Mouse (Mus musculus) adrenal gland, postnatal 14 days (tissue): ENCODE results near the gene Sh3pxd2b. TPM values are rescaled to one million over a fixed set of nuclear protein-coding genes. Genes with fewer than 3 reads are reported as not detected.

Experiments
- DNase-seq: peaks from one replicate; pipeline ENCODE4 v3.0.0; 2021; ENCODE audit warnings: mixed read lengths
- total RNA-seq: library from RNA; stranded (reverse); gene quantifications from 2 replicates; pipeline ENCODE4 v1.2.3, GENCODE M21; 2021

Gene Sh3pxd2b
- total RNA-seq, 1 experiment from 2014 or later = 8.9 TPM

DNA sequence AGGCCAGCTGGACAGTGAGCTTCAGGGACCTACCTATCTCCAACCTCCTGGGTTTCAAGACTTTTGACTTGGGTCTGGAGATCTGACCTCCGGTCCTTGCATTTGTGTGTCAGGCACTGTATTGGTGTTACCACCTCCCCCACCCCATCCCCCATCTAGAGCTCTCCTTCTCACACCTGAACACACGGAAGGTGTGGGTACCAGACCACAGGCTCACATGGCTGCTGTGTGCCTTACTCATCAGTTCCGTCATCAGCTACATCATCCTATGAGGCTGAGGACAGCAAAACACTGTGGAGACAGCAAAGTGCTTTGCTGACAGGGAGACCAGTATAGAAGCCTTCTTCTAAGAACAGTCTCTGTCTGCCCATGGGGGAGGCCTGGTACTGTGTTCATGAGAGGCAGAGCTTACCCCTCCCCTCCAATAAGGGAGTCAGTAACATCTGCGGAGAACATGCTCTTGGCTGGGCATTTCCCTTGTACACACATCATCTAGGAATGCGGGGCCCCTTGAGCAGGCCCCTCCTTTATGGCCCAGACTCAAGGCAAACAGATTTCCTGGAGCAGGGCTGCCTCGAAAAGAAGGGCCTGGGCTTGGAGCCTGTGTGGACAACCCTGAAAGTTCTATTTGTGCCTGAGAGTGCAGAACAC, 87.9 kb downstream of the Sh3pxd2b start:
- DNase-seq = peak; percentile 56

- DNase-seq = no peak
Observed at GRCm38 (mm10) chr11:32442576-32442975, 95.0 kb downstream of the Sh3pxd2b start.

- no peak for DNase-seq
Observed at GRCm38 (mm10) chr11:32444266-32444665, 96.6 kb downstream of the Sh3pxd2b start.

- DNase-seq = no peak
Observed at GRCm38 (mm10) chr11:32445135-32445534, 97.5 kb downstream of the Sh3pxd2b start.

DNA sequence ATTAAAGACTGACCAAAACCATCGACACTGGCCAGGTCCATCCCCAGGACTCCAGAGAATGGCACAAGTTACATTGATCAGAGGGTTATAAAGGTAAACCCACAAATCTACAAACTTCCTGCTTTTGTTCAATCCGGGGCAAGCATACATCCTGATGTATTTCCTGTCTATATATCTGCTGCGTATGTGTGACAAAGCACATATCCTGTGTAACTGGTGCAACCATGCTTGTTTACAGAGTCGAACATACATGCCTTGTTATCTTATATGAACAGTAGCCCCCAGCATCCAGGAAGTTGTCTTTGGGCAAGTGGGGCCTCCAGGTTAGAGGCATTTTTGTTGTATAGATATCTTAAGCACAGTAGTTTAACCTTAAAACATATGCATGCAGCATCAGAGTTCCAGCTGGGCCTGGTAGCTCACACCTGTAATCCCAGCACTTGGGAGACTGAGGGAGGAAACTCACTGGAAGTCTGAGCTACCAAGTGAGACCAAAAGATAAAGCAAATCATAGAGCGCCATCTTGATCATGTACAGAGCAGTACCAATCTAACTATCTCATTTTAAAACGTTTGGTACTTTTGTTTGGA, 98.1 kb downstream of the Sh3pxd2b start:
- no peak for DNase-seq

GRCm38 (mm10) chr11:32450216-32450615, 102.6 kb downstream of the Sh3pxd2b start:
- DNase-seq = peak; percentile 63

DNA sequence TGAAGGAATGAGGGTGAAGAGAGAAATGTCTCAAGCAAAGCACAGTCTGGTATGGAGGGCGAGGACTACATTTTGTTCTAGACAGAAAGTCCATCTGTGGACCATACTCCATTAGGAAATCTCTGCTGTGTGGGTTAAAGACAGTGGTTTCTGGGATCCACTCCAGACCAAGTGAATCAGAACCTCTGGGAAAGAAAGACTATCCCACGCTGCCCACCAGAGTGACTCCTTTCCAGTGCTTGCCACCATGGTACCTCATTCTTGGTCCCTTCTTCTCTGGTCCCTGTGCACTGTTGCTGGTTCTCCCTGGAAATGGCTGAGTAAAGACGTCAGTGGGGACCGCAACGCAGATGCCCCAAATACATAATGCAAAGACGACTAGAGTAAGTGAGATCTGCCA, 103.7 kb downstream of the Sh3pxd2b start:
- DNase-seq = no peak

DNA sequence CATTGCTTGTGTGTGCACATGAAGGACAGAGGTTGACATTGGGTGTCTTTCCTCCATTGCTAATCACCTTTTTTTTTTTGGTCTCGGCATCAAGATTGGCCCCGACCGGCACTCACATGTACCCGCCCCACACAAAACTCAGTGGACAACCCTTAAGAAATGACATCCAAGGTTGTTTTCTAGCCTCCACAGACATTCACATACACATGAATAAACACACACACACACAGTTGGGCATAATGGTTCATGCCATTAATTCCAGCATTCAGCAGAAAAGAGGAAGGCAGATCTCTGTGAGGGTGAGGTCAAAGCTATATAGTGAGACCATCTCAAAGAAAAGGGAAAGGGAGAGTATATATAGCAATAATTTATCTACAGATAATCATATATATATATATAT, 105.1 kb downstream of the Sh3pxd2b start:
- DNase-seq = no peak

GRCm38 (mm10) chr11:32453353-32453915, 105.8 kb downstream of the Sh3pxd2b start:
- DNase-seq = no peak

GRCm38 (mm10) chr11:32454231-32454799, 106.7 kb downstream of the Sh3pxd2b start:
- no peak for DNase-seq

DNA sequence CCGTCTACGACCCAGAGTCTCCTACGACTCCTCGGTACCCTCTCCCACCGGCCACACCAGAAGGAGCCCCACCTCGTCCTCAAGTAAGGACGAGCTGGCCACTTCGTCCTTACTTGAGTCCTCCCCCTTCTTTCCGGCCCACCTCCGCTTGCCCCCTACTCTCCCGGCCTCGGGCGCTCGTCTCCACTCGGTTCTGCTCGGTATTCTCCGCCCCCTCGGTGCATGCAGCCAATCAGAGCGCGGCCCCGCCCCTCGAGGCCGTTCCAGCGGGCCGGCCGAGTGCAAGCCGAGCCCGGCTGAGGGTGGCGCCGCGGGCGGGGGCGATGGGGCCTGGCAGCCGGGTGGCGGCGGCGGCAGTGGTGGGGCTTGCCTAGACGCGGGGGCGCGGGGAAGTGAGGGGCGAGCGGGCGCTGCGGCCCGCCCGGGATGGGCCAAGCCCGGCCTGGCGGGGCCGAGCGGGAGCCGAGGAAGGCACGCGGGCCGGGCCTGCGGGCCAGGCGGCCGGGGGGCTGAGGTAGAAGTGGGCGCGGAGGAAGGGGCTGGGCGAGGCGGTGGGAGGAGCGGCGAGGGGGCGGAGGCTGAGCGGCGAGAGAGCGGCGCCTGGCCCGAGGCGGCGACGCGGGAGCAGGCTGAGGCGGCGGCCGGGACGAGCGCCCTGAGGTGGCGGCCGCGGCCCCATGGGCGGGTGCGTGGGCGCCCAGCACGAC, 107.3 kb downstream of the Sh3pxd2b start, which contains the start of gene Ubtd2:
Gene Ubtd2, plus strand, starts transcription at position 571 of the 707 bp plus-strand sequence.
- DNase-seq = peak; percentile 99

DNA sequence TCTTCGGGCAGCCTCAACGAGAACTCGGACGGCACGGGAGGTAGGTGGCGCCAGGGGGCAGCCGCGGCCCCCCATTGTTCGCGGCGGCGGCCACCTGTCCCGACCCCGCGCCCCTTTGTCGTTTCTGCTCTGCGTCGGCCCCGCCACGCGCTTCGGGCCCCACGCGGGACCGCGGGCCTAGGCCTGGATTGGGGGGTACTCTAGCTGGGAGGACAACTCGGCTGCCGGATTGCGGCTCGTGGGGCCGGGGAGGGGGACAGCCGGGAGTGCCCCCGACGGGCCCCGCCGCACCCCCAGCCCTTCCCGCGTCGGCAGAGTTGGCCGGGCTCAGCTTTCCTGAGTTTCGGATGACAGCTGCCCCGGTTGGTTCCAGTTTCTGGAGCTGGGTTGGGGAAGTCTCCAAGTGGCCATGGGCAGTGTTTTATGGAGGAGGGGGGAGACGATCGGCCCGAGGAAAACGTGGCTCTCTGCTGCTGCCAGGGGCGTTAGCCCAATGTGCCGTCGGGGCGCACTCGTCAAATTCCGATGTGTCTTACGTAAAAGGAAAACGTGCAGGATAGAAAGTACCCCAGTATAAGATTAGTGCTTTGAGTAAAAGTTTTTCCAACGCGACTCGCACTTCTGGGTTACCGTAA, 108.0 kb downstream of the Sh3pxd2b start:
- DNase-seq = peak; percentile 63

GRCm38 (mm10) chr11:32456356-32456755, 108.7 kb downstream of the Sh3pxd2b start:
- no peak for DNase-seq

GRCm38 (mm10) chr11:32464282-32464681, 116.7 kb downstream of the Sh3pxd2b start:
- DNase-seq = no peak

GRCm38 (mm10) chr11:32471925-32472324, 124.3 kb downstream of the Sh3pxd2b start:
- no peak for DNase-seq

DNA sequence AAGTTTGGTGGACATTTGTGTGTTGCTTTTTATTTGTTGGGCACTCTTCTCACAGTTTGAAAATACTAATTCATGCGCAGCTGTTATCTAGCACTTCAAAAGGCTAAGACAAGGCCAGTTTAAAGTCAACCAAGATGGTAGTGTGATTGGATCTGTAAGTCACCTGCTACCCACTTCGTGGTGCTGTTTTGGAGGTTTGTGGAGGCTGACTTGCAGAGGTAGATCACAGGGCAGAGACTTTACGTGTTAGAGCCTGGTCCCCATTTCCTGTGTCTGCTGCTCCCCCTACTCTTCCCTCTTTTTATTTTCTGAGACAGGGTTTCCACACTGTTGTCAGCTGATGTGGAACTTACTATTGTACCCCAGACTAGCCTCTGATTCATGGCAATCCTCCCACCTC, 127.1 kb downstream of the Sh3pxd2b start:
- DNase-seq = no peak

DNA sequence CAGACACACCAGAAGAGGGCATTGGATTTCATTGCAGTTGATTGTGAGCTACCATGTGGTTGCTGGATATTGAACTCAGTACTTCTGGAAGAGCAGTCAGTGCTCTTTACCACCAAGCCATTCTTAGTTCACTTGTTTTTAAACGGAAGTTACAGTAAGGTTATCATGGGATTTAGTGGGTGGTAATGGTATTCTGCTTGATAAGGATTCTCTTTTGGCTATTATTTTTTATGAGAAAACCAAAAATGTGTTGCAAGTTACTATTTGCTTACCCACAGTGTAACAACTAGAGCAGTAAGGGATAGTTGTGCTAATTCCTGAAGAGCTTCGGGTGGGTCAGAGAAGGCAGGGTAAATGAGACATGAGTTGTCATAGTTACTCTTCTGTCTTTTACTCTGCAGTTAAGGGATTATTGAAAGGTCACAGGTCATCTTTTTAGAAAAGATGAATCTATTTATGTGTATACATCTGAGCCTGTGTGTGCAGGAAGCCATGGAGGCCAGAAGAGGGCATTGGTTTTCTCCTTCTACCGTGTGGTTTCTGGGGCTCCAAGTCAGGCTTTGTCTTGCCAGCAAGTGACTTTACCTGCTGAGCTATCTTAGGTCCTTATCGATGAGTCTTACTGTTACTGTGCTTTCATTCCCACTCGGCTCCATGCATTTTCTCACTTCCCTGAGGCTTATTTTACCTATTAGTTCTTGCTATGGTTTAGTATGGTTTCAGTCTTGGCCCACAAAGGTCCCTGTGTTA, 128.0 kb downstream of the Sh3pxd2b start:
- no peak for DNase-seq
